Mouse (Mus musculus): ENCODE results near the gene Msrb3.
"Not testable (repeated sequence)": the region's sequence is repeated elsewhere in the genome, so short reads cannot be mapped to it uniquely, and the experiment has no call there.

Msrb3 gene

GRCm38 (mm10) chr10:120751295-120751722 is 147.6 kb downstream of the Msrb3 start:
- no peak for DNase-seq (ENCODE audit: low spot score in 2 of 2)

GRCm38 (mm10) chr10:120749556-120749955 is 149.3 kb downstream of the Msrb3 start:
- DNase-seq (ENCODE audit: low spot score in 2 of 2) = not testable (repeated sequence)

- no peak for DNase-seq (ENCODE audit: low spot score in 2 of 2)
Measured at GRCm38 (mm10) chr10:120748156-120748555, 150.7 kb downstream of the Msrb3 start.

- DNase-seq (ENCODE audit: low spot score in 2 of 2) = peak in 1 of 2 experiments; percentile 12
Measured at GRCm38 (mm10) chr10:120745138-120745856, 153.6 kb downstream of the Msrb3 start.

- no peak for DNase-seq (ENCODE audit: low spot score in 2 of 2)
Measured at GRCm38 (mm10) chr10:120744441-120745137, 154.3 kb downstream of the Msrb3 start.

GRCm38 (mm10) chr10:120736508-120737069 is 162.3 kb downstream of the Msrb3 start:
- no peak for DNase-seq (ENCODE audit: low spot score in 2 of 2)

GRCm38 (mm10) chr10:120735722-120736507 is 163.0 kb downstream of the Msrb3 start:
- DNase-seq (ENCODE audit: low spot score in 2 of 2) = no peak

- DNase-seq (ENCODE audit: low spot score in 2 of 2) = no peak
Measured at GRCm38 (mm10) chr10:120734364-120734763, 164.5 kb downstream of the Msrb3 start.

All from spleen, postnatal 36 days (tissue).